Mouse (Mus musculus) A20 (cell line): ENCODE results near the gene Aqp3.

Experiments
- DNase-seq: peaks from one replicate; pipeline ENCODE4 v3.0.0-alpha.2; 2011; ENCODE audit warnings: low read depth, low spot score

Aqp3 gene

DNA sequence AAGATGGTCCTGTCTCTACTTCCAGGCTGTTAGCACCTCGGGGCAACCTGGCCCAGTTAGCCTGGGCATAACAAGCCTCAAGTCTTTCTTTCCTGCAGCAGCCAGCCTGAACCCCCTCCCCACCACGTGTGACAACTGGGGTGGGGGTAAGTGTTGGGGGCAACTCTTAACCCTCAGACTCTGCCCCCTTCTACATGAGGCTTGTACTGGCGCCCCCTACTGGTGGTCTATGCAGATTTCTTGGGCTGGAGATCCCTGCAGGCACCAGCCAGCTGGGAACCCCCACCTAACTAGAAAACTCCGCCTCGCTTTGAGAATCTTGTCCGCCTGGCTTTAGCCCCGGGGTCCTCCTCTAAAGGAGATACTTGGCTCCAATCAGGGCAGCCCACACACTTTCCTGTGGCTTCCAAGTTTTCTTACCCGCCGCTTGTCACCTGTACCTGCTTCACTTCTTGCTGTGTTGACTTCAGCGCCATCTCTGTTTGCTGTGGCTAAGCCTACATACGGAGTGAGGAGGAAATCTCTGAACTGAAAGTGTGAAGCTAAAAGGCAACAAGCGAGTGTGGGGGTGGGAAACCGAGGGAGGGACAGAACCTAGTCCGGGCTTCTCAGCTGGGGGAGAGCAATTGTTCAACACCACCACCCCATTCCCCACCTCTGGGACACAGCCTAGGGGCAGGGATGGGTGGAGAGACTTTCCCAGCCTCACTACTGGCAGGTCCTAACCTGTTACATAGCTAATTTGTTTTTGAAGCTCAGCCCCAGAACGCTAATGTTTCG, 33.9 kb downstream of the Aqp3 start:
- peak; percentile 68 for DNase-seq

DNA sequence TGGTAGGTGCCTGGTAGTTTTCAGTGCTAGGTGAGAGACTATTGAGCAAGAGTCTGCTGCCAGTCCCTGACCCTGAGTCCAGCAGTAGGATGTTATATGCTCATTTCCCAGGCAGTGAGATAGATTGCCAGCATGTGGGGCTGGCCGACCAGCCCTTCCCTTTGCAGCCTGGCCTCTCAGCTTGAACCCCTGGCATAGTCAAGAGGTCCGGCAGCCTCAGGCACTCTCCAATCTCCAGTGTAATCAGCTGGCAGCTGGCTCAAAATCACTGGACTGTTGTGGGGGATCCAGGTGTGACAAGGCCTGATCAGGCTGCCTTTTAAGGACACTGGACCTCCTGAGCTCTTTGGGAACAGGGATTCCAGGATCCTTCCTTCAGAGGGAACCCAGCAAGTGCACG, 34.6 kb downstream of the Aqp3 start:
- no peak for DNase-seq

DNA sequence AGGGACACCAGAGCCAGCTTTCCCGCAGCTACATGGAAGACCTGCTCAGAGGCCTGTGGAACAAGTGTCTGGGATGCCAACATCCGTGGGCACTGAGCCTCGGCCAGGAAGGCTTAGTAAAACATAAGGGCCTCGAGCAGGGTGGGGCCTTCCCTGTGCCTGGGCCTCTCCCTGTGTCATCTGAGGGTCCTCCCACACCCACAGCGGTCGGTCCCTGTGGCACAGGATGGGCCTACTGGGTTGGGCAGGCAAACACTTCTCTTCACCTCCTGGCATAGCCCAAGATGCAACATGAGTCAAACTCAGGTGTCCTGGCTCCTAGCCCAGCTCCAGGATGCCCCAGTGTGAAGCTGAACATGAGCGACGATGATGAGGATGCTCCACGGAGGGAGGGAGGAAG, 40.6 kb downstream of the Aqp3 start:
- no peak for DNase-seq

DNA sequence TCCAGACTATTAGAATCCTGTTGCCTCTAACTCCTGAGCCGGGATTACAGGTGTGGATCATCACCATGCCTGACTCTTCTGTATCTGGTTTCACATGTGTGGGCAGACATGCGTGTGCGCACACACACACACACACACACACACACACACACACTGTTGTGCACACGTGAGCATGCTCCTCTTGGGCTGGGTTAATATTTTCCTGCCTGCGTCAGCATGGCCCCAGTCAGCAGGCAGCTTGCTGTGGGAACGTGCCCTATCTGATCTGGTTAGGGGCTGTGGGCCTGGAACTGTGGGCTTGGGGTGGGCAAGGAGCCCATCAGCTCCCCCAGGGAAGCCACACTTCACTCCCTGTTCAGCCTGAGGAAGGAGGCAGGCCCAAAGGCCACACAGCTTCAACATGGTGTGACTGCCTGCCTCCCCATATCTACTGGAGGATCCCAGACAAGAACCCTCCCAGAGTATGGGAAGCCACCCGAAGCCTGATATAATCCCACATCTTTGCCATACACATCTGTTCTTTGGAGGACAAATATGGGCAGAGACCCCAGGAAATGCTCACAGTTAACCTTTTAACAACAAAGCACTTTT, 41.1 kb downstream of the Aqp3 start:
- no peak for DNase-seq

DNA sequence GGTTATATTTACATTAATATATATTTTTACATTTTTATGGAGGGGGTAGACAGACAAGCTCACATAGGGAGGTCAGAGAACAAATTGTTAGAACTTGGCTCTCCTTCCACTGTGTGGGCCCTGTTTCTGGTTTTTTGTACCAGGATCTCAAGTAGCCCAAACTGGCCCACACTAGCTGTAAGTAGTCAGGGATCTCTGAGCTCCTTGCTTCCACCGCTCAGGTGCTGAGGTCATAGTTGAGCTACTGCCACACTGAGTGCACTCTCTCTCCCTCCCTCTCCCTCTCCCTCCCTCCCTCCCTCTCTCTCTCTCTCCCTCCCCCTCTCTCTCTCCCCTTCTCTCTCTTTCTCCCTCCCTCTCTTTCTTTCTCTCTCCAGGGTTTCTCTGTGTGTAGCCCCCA, 41.7 kb downstream of the Aqp3 start:
- DNase-seq, result no peak

DNA sequence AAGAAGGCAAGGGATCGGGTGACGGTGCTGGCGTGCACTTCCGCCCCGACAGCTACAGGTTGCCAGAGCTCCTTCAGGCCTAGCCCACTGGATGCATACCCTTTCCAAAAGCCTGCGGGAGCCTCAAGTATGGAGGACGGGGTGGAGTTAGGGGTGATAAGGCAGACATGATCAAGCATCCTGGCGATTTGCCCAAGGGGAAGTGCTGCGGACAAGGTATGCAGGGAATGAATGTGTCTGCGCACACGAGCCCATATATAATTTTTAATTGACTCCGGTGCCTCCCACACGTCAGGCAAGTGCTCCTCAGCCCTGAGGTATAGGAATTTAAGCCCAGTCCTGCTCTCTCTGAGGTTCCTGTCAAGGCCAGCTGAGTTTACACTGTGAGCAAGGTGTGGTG, 42.9 kb downstream of the Aqp3 start:
- DNase-seq, result no peak

DNA sequence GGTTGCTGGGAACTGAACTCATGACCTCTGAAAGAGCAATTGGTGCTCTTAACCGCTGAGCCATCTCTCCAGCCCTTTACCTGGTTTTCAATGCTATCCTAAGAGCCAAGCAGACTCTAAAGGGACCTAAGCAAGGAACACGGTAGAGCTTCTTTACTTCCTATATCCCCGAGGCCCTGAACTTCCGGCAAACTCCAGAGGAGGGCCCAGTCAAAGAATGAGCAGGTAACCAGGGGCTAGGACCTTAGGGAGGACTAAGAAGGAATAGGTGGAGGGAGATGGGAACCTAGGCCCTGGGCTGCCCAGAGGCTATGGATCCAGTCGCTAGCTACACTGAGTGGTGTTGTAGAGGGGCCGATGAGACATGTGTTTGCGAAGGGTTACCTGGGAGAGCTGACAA, 46.2 kb downstream of the Aqp3 start:
- DNase-seq, result no peak

DNA sequence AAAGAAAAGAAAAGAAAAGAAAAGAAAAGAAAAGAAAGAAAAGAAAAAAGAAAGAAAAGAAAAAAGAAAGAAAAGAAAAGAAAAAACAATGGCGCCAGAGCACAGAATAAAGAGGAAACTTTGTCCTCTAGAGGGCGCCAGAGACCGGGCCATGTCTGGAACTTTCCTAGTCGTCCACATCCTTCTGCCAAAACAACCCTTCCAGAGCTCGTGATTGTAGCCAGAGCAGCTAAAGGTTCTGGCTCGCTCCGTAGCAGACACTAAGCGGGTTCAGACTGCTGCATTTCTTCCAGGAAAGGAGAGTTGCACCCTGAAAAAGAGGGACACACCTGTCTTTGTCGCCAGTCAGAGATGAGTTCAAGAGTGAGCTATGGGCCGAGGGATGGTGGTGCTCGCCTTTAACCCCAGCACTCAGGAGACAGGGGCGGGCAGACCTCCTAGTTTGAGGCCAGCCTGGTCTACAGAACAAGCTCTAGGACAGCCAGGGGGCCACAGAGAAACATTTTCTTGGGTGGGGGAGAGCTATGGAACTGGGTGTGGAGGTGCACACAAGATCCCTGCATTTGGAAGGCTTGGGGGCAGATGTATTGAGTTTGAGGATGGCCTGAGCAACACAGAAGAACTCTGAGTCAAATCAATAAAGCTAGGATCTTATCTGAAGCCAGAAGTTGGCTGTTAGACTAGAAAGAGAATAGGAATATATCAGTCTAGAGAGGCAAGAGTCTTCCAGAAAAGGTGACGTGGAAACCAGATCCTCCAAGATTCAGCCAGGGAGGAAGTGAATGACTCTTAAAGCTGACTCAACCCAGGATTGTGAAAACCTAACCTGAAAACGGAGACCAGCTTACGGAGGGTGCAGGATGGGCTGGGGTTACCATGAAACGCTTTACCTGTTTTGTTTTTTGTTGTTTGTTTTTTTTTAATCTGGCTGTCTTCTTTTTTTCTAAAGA, 47.0 kb downstream of the Aqp3 start:
- peak; percentile 75 for DNase-seq

DNA sequence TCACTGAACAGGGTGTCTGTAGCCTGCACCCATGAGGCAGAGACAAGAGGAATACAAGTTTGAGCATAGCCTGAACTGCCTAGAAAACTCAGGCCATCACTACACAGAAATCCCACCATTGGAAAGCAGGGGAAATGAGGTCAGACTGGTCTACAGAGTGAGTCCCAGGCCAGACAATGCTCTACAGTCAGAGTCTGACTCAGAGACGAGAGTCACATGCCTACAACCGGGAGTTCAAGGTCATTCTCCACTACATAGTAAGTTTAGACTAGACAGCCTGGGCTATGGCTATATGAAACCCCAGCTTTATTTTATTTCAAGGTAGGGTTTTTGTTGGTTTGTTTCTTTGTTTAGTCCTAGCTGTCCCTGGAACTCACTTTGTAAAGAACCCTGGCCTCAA, 49.1 kb downstream of the Aqp3 start:
- DNase-seq, result no peak

DNA sequence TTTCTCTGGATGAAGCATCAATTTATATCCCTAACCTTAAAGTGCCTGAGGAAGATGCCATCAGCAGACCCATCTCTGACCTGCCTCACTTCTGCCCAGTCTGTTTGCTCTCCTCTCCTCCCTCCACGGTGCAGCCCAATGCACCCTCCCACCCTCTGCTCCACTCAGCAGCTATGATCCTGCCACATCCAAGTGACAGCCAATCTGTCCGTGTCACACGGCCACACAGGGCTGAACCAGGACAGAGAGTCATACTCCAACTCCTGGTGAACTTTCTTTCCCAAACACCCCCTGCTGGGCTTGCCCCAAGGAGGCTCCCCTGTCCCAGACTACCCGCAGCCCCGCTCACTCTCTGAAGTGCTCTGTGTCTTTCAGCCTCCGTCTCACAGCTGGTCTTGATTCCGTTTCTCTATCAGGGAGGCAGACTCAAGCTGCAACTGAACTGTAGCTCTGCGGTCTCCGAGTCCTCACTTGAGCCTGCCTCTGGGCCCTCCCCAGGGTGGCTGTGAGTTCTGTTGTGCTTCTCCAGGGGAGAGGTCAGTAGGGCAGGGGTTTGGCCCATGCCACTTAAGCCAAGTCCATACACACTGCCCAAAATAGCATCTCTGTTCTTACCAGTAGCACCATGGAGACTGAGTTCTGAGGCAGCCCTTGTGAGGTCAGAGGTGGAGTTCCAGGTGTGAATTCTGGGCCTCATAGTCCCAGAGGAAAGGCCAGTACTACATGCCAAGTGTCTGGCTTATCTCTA, 50.3 kb downstream of the Aqp3 start, which contains the start of gene Aqp7:
TSS of gene Aqp7 (minus strand) at position 616 of the 748 bp plus-strand sequence.
- no peak for DNase-seq

DNA sequence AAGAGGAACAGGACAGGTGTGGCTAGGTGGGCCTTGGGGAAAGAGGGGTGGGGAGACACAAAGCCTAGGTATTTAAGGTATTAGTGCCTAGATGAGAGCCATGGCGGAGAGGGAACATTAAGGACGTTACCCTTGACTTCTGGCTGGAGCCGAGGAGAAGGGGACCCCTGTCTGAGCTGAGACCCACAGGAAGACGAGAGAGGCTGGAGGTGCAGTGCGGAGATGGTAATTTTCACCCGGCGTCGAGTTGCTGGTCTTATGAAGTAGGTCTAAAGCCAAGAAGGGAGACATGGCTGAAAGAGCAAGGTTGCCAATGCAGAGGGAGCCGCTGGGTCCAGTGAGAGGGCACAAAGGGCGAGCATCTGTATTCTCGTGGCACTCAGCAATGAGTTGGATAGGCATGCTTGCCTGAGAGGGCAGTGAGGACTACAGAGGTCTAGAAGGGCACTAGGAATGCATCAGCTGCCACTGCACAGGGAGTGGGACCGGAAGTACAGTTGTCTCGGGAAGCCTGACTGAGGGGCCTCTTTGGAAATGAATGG, 51.7 kb downstream of the Aqp3 start:
- DNase-seq, result no peak

DNA sequence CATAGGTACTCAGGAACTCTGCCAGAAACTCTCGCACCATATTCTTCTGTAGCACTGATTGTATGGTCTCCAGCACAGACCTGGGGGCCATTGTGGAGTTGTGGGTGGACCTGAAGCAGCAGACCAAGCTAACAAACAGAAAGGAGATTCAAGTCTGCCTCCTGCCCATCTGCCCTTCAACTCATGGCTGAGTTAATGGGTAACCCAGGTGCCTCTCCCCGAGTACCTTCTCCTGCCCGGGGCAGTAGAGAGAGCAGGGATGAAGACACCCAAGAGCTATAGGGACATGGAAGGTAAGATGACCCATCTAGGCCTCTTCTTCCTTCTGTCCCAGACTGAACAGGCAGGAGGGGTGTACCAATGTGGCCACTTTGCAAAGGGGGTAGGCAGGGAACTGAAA, 52.7 kb downstream of the Aqp3 start:
- no peak for DNase-seq

DNA sequence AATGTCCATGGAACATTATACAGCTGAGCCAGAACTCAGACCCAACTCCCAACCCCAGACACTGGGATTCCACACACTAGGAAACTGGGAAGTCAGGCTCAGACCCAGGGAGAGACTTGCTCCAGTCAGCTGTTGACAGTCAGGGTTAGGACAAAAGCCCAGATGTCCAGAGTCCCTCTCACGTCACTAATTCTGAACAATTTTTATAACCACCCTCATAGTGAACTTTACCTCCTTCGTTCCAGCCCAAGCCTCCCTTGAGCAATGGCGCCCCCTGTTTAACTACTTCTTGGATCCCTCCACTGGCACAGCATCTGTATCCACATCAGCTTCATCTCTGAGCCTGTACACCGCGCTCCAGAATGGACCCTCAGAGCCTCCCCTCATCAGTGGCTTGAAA, 54.0 kb downstream of the Aqp3 start:
- no peak for DNase-seq

DNA sequence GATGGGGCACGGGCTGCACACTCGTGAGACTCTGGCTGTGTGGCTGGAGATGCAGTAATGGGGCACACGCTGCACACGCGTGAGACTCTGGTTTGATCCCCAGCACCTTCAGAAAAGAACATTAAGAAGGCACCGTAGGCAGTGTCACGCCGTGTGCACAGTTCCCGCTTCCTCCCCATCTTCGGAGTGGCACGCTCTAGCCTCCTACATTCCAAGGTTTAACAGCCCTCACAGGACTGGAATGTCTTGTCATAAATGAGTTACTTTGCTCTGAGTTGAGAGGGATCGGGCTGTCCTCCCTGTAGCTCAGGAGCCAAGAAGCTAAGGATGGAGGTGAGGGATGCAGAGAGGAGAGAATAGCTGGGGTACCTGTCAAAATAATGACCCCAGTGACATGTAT, 55.1 kb downstream of the Aqp3 start:
- no peak for DNase-seq
